Mouse (Mus musculus) embryonic facial prominence, embryonic 13.5 days (tissue): ENCODE measurements around the gene 1810037I17Rik. TPM values are rescaled to one million over a fixed set of nuclear protein-coding genes. Genes with fewer than 3 reads are reported as not detected.
"Not testable (repeated sequence)": the region's sequence is repeated elsewhere in the genome, so short reads cannot be mapped to it uniquely, and the experiment has no call there.

Experiments used
- ATAC-seq: fragments of 200-750 bp; cut with Nextera tagmentation; 2 replicates; pipeline ENCODE4 v1.8.0; 2017; ENCODE audit warnings: low read depth; ENCODE audit not compliant: insufficient number of reproducible peaks, insufficient read depth, low FRiP score, low TSS enrichment
- H3K27ac ChIP-seq: fragments of 300-500 bp; sonication (generic); 2 replicates; pipeline ENCODE4 v1.5.1; 2015; ENCODE audit warnings: moderate library complexity, mild to moderate bottlenecking, inconsistent platforms
- H3K27me3 ChIP-seq: fragments of 300-500 bp; sonication (generic); 2 replicates; pipeline ENCODE4 v1.6.1; 2015; ENCODE audit warnings: mild to moderate bottlenecking, inconsistent platforms
- H3K36me3 ChIP-seq: fragments of 300-500 bp; sonication (generic); 2 replicates; pipeline ENCODE4 v1.6.1; 2015; ENCODE audit warnings: mild to moderate bottlenecking, inconsistent platforms
- H3K4me1 ChIP-seq: fragments of 300-500 bp; sonication (generic); 2 replicates; pipeline ENCODE4 v1.6.1; 2015; ENCODE audit warnings: inconsistent platforms
- H3K4me2 ChIP-seq: fragments of 300-500 bp; sonication (generic); 2 replicates; pipeline ENCODE4 v1.6.1; 2015; ENCODE audit warnings: moderate library complexity, mild to moderate bottlenecking, inconsistent platforms
- H3K4me3 ChIP-seq: fragments of 300-500 bp; sonication (generic); 2 replicates; pipeline ENCODE4 v1.5.1; 2015; ENCODE audit warnings: mild to moderate bottlenecking, inconsistent platforms
- H3K9ac ChIP-seq: fragments of 300-500 bp; sonication (generic); 2 replicates; pipeline ENCODE4 v1.6.1; 2015; ENCODE audit warnings: mild to moderate bottlenecking, inconsistent platforms
- H3K9me3 ChIP-seq: fragments of 300-500 bp; sonication (generic); 2 replicates; pipeline ENCODE4 v1.6.1; 2016; ENCODE audit warnings: inconsistent platforms
- WGBS: fragments of 180-500 bp; shearing (Covaris S2); methylation state at CpG from one replicate; pipeline ENCODE4 v1.1.7; 2015; ENCODE audit warnings: mixed read lengths; 5-methylcytosine and 5-hydroxymethylcytosine counted together
- polyA plus RNA-seq: library from polyadenylated mRNA; unstranded; fragments of >200 nt; fragmentation: Nextera tagmentation; extraction: Ambion mirVana; gene quantifications from 2 replicates; pipeline ENCODE4 v1.2.1, GENCODE M21; 2015

Gene 1810037I17Rik
- polyA plus RNA-seq, 1 experiment from 2014 or later: 89.9 TPM

DNA sequence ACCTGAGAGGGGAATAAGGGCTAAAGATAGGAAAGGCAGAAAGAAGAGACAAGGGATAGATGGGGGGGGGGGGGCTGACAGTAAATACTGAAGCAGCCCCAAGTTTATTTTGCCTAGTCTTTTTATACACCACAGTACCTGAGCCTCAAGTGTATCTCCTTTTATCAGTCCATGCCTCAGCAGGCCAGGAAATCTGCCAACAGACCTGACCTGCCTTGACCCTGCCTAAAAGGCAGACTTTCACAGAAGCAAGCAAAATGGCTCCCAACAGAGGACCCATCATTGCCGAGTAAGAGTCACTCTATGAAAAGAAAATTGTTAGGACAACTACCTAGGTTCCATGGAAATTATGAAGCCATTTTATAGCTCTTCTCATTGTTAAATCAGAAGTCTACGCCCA lies 16.2 kb upstream of the 1810037I17Rik start:
- Histone ChIP-seq H3K9ac (no peak overlapping the region), H3K4me3 (no peak overlapping the region), H3K27ac (no peak overlapping the region), H3K27me3 (no peaks in the 10 kb centered on the region), H3K9me3 (0 out of 2 replicates have a peak, but pooled peaks cover 4% of the 10 kb centered on the region), H3K36me3 (no peaks in the 10 kb centered on the region), H3K4me1 (0 out of 2 replicates have a peak, but pooled peaks cover 2% of the 10 kb centered on the region), H3K4me2 (no peak overlapping the region)
- no peak for ATAC-seq
- WGBS: 87% methylated on average over 2 of the region's 2 CpGs

DNA sequence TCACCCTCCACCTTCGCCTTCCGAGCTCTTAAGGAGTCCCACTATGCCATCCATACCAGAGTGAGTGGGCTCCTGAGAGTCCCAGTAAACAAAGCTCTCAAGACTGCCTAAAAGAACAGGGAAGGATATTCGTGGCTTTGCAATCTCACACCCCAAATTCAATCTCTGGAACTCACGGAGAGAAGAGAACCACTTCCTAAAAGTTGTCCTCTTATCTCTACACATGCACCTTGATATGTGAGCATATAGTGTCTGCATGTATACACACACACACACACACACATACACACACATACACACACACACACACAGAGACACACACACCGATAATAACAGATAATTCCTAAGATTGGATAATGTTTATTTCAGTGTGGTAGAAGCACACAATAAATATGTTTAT lies 8.5 kb upstream of the 1810037I17Rik start:
- Histone ChIP-seq H3K36me3 (no peaks in the 10 kb centered on the region), H3K27me3 (no peaks in the 10 kb centered on the region), H3K27ac (no peak overlapping the region), H3K9ac (no peak overlapping the region), H3K4me1 (no peaks in the 10 kb centered on the region), H3K4me2 (no peak overlapping the region), H3K4me3 (no peak overlapping the region), H3K9me3 (no peaks in the 10 kb centered on the region)
- no peak for ATAC-seq
- 88% methylated on average over 5 of the region's 5 CpGs for WGBS

DNA sequence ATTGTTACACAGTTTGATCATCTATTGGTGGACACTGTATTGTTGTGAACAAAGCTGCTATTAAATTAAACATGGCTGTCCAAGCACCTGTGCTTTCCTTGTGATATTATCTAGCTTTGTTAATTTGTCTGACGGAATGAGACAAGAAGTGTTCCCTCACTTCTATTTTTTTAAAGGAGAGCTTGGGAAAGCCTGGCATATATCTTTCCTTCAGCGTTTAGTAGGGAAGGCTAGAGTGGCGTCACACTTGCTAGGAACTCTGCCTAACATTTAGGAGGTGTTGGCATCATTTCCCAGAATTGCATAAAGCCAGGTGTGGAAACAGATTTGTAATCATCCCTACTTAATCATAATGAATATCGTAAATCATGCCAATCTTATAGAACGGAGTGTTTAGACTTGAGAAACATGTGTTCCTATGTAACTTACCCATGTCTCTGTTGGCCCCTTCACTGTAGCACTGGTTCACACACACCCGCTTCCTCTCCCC lies 7.8 kb upstream of the 1810037I17Rik start:
- WGBS: 84% methylated on average over 6 of the region's 6 CpGs
- Histone ChIP-seq H3K36me3 (no peaks in the 10 kb centered on the region), H3K27ac (no peak overlapping the region), H3K9ac (no peak overlapping the region), H3K9me3 (no peaks in the 10 kb centered on the region), H3K4me2 (no peak overlapping the region), H3K4me3 (no peak overlapping the region), H3K27me3 (no peaks in the 10 kb centered on the region), H3K4me1 (0 out of 2 replicates have a peak, but pooled peaks cover 4% of the 10 kb centered on the region)
- ATAC-seq: no peak

- Histone ChIP-seq H3K27me3 (no peaks in the 10 kb centered on the region), H3K4me3 (no peak overlapping the region), H3K36me3 (no peaks in the 10 kb centered on the region), H3K4me1 (0 out of 2 replicates have a peak, but pooled peaks cover 9% of the 10 kb centered on the region), H3K9me3 (no peaks in the 10 kb centered on the region), H3K9ac (no peak overlapping the region), H3K4me2 (no peak overlapping the region), H3K27ac (no peak overlapping the region)
- WGBS: 75% methylated on average over 2 of the region's 2 CpGs
- ATAC-seq: no peak
Observed at GRCm38 (mm10) chr3:122918672-122919071, 5.3 kb upstream of the 1810037I17Rik start.

DNA sequence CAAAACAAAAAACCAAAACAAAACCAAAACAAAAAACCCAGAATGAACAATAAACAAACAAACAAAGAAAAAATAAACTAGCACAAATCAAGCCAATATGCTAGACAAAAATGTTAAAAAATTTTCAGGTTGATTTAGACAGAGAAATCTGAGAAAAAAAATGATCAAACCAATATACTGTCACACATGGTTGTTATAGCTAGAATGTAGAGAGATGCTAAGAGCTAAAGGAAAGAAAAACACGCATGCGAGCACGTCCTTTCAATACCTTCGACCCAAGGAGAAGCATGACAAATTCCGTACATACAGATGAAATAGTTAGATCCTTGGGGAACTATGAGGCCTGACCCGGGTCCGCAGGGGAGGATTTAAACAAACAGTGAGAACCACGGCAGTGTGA lies 4.7 kb upstream of the 1810037I17Rik start, which contains the start of gene Gm10959:
Gm10959 (minus strand) TSS at position 101 of the 400 bp plus-strand sequence.
- no peak within 1 kb of the TSS for H3K4me3 ChIP-seq
- no peak within 1 kb of the TSS for H3K4me2 ChIP-seq
- ATAC-seq: no peak
- no peaks in the 10 kb centered on the region for H3K9me3 ChIP-seq
- no peaks in the 10 kb centered on the region for H3K27me3 ChIP-seq
- H3K27ac ChIP-seq: no peak within 1 kb of the TSS
- 0 out of 2 replicates have a peak, but pooled peaks cover 9% of the 10 kb centered on the region for H3K4me1 ChIP-seq
- 77% methylated on average over 8 of the region's 8 CpGs for WGBS
- no peak within 1 kb of the TSS for H3K9ac ChIP-seq
- no peaks in the 10 kb centered on the region for H3K36me3 ChIP-seq

- H3K36me3 ChIP-seq: no peaks in the 10 kb centered on the region
- no peak overlapping the region for H3K4me3 ChIP-seq
- no peaks in the 10 kb centered on the region for H3K27me3 ChIP-seq
- no peaks in the 10 kb centered on the region for H3K9me3 ChIP-seq
- ATAC-seq: no peak
- WGBS: 55% methylated on average over 8 of the region's 8 CpGs
- H3K4me2 ChIP-seq: no peak overlapping the region
- H3K4me1 ChIP-seq: peaks cover 10% of the 10 kb centered on the region; the same call in 1 of the 2 replicates
- H3K27ac ChIP-seq: peak overlapping the region; percentile 65
- no peak overlapping the region for H3K9ac ChIP-seq
Observed at GRCm38 (mm10) chr3:122920572-122921435, 3.2 kb upstream of the 1810037I17Rik start.

GRCm38 (mm10) chr3:122921676-122922527 lies 2.1 kb upstream of the 1810037I17Rik start:
- H3K9ac ChIP-seq: no peak overlapping the region
- no peak for ATAC-seq
- no peaks in the 10 kb centered on the region for H3K27me3 ChIP-seq
- H3K4me1 ChIP-seq: peaks cover 18% of the 10 kb centered on the region; the same call in 1 of the 2 replicates
- no peak overlapping the region for H3K4me3 ChIP-seq
- no peak overlapping the region for H3K4me2 ChIP-seq
- 77% methylated on average over 8 of the region's 8 CpGs for WGBS
- H3K36me3 ChIP-seq: peaks cover 11% of the 10 kb centered on the region
- H3K9me3 ChIP-seq: no peaks in the 10 kb centered on the region
- H3K27ac ChIP-seq: peak overlapping the region; percentile 65; the same call in 1 of the 2 replicates

DNA sequence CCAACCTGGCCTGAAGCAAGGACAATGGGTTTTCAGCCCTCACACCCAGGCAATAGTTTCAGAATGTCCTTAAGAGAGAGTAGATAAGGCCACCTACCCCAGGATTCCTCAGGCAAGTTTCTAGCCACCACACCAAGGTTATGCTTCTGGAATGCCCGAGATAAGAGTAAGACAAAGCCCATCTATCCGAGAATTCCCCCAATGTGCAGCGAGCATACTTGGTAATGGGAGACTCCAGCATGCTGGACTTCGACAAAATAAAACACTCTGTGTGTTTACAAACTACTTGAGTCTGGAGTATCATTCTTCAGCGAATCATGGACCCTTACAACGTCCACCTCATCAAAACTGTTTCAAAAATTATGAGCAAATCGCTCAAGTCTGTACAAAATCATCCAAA lies 856 bp upstream of the 1810037I17Rik start:
- Histone ChIP-seq H3K4me3 (peak overlapping the region; percentile 60; the same call in 1 of the 2 replicates), H3K27ac (peak overlapping the region; percentile 71; the same call in 1 of the 2 replicates), H3K4me1 (peaks cover 18% of the 10 kb centered on the region; the same call in 1 of the 2 replicates), H3K36me3 (peaks cover 15% of the 10 kb centered on the region), H3K9ac (no peak overlapping the region), H3K4me2 (peak overlapping the region; percentile 73), H3K9me3 (no peaks in the 10 kb centered on the region), H3K27me3 (no peaks in the 10 kb centered on the region)
- no peak for ATAC-seq
- 71% methylated on average over 7 of the region's 7 CpGs for WGBS

DNA sequence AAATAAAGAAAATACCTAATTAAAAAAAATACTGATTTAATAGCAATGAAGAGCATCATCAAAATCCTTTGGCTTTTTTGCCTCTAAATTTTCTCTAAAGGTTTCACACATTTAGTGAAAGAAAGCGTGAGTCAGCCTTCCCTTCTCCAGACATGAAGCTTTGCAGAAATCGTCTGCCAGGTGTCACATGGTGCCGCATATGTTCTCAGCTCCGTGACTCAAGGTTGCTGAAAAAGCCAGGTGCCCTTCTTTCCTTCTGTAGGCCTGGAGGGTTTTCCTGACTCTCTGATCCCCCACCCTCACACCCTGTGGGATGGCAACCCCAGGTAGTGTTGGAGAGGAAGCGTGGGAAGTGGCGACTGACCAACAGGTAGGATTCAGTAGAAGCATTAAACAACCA lies 5.7 kb downstream of the 1810037I17Rik start:
- Histone ChIP-seq H3K4me2 (no peak overlapping the region), H3K27ac (no peak overlapping the region), H3K4me3 (no peak overlapping the region), H3K4me1 (peaks cover 9% of the 10 kb centered on the region; the same call in 1 of the 2 replicates), H3K36me3 (peaks cover 22% of the 10 kb centered on the region), H3K9me3 (no peaks in the 10 kb centered on the region), H3K27me3 (no peaks in the 10 kb centered on the region), H3K9ac (no peak overlapping the region)
- WGBS: 86% methylated on average over 6 of the region's 6 CpGs
- ATAC-seq: no peak

- WGBS: 80% methylated on average over 1 of the region's 1 CpGs
- Histone ChIP-seq H3K27me3 (no peaks in the 10 kb centered on the region), H3K9ac (no peak overlapping the region), H3K4me1 (no peaks in the 10 kb centered on the region), H3K9me3 (no peaks in the 10 kb centered on the region), H3K27ac (no peak overlapping the region), H3K4me2 (no peak overlapping the region), H3K4me3 (no peak overlapping the region), H3K36me3 (peaks cover 8% of the 10 kb centered on the region)
- ATAC-seq: no peak
Observed at GRCm38 (mm10) chr3:122932466-122932865, 8.5 kb downstream of the 1810037I17Rik start.

DNA sequence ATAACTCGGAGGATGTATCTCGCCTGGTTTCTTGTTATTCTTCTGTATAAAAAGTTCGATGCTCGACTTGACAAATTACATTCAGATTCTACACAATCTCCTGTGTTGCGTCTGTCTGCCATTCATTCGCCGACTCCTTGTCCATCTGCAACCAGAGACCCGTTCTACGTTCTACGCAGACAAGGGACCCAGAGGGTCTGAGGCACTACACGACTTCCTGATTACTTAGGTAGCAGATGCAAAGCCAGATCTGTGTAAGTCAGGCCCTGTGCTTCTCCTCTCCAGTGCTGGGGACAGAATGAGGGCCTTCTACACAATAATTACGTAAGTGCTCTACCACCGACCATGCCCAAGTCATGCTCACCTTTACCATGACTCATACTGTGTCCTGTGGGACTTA lies 13.2 kb downstream of the 1810037I17Rik start:
- not testable (repeated sequence) for H3K27ac ChIP-seq, H3K9ac ChIP-seq, ATAC-seq, H3K4me1 ChIP-seq, H3K4me2 ChIP-seq, H3K27me3 ChIP-seq, H3K4me3 ChIP-seq, H3K9me3 ChIP-seq, H3K36me3 ChIP-seq
- WGBS: 77% methylated on average over 13 of the region's 13 CpGs
